Mouse (Mus musculus) limb, embryonic 13.5 days (tissue): ENCODE results near the gene Flcn. TPM values are rescaled to one million over a fixed set of nuclear protein-coding genes. Genes with fewer than 3 reads are reported as not detected.
"Not testable (repeated sequence)": the region's sequence is repeated elsewhere in the genome, so short reads cannot be mapped to it uniquely, and the experiment has no call there.

ENCODE experiments used
- ATAC-seq: fragments of 200-750 bp; cut with Nextera tagmentation; 2 replicates; pipeline ENCODE4 v1.8.0; 2017; ENCODE audit warnings: low read depth, moderate number of reproducible peaks, moderate TSS enrichment; ENCODE audit not compliant: low FRiP score
- H3K27ac ChIP-seq: fragments of 300-500 bp; sonication (generic); 2 replicates; pipeline ENCODE4 v1.5.1; 2015; ENCODE audit warnings: inconsistent platforms, mild to moderate bottlenecking, moderate library complexity
- H3K27me3 ChIP-seq: fragments of 300-500 bp; sonication (generic); 2 replicates; pipeline ENCODE4 v1.6.1; 2015; ENCODE audit warnings: mild to moderate bottlenecking, inconsistent platforms
- H3K36me3 ChIP-seq: fragments of 300-500 bp; sonication (generic); 2 replicates; pipeline ENCODE4 v1.6.1; 2015; ENCODE audit warnings: inconsistent platforms, mild to moderate bottlenecking, moderate library complexity
- H3K4me1 ChIP-seq: fragments of 300-500 bp; sonication (generic); 2 replicates; pipeline ENCODE4 v1.6.1; 2015; ENCODE audit warnings: inconsistent platforms
- H3K4me2 ChIP-seq: fragments of 300-500 bp; sonication (generic); replicated peaks from 2 replicates; pipeline ENCODE4 v1.6.1; 2015; ENCODE audit warnings: inconsistent platforms, mild to moderate bottlenecking, moderate library complexity
- H3K4me3 ChIP-seq: fragments of 300-500 bp; sonication (generic); 2 replicates; pipeline ENCODE4 v1.5.1; 2015; ENCODE audit warnings: moderate library complexity, mild to moderate bottlenecking, inconsistent platforms
- H3K9ac ChIP-seq: fragments of 300-500 bp; sonication (generic); 2 replicates; pipeline ENCODE4 v1.6.1; 2015; ENCODE audit warnings: mild to moderate bottlenecking, inconsistent platforms
- H3K9me3 ChIP-seq: fragments of 300-500 bp; sonication (generic); 2 replicates; pipeline ENCODE4 v1.6.1; 2016; ENCODE audit warnings: inconsistent platforms
- WGBS: fragments of 180-500 bp; shearing (Covaris S2); methylation state at CpG from one replicate; pipeline ENCODE4 v1.1.7; 2015; 5-methylcytosine and 5-hydroxymethylcytosine counted together
- polyA plus RNA-seq: library from polyadenylated mRNA; unstranded; fragments of >200 nt; fragmentation: Nextera tagmentation; extraction: Ambion mirVana; gene quantifications from 2 replicates; pipeline ENCODE4 v1.2.1, GENCODE M21; 2015

The Flcn gene
- 38.4 and 40.8 TPM in 2 replicates for polyA plus RNA-seq

DNA sequence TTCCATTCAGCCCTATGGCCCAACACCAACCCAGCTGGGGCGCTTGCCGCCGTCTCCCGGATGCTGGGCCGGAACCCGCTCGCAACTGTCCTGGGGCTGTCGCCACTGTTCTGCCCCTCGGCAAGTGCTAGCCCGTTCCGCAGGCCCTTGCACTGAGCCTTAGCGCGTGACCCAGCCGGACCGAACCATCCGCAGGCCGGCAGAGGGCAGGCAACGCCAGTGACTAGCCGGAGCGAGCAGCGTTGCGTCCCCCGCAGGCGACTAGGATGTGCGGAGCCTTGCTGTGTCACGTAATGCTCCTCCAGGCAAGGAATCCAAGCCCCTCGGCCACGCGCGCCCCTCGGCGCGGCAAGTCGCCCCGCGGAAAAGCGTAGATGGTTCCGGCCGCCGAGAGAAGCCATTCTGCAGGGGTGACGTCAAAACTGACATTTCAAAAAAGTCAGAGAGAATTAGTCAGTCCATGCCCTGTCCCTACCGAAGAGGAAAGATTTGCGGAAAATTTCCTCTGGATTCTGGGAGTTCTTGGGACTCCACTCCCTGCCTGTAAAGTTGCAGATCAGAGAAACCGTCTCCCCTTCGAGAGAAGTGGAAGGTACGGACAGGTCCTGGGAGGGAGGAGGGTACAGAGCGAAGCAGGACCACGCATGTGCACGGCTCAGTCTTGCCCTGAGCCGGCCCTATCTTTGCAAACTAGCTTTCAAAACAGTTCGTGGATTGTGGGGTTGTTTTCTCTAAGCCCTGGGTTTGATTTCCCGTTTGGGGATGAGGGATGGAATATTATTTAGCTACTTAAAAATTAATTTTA is at the start of gene Flcn:
Gene Flcn, minus strand, starts transcription at position 347 of the 805 bp plus-strand sequence.
- peak; percentile 93 for ATAC-seq
- under 1% methylated on average over 52 of the region's 52 CpGs for WGBS
- Histone ChIP-seq H3K9ac (peak within 1 kb of the TSS; percentile 91), H3K27ac (peak within 1 kb of the TSS; percentile 98), H3K4me1 (peaks cover 21% of the 10 kb centered on the region), H3K36me3 (peaks cover 31% of the 10 kb centered on the region), H3K4me2 (peak within 1 kb of the TSS; percentile 83), H3K4me3 (peak within 1 kb of the TSS; percentile 63), H3K27me3 (no peaks in the 10 kb centered on the region), H3K9me3 (no peaks in the 10 kb centered on the region)

DNA sequence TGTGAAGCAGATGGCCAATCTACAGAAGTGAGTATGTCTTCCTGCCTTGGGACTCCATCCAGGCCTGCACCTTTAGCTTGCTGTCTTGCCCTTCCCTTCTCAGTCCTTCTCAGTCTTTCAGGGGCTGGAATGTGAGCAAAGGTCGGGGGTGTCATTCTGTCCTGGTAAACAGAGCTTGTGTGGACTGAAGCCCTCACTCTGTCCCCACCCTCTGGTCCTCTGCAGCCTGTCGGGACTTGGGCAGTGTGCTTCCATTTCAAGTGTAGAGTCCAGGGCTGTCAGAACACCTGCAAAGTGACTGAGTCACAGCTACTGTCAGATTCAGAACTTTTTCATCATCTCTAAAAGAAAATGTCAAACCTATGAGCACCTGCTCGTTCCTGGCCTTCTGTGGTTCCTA is 43.0 kb upstream of the Flcn start:
- peaks cover 22% of the 10 kb centered on the region for H3K36me3 ChIP-seq
- peaks cover 11% of the 10 kb centered on the region for H3K4me1 ChIP-seq
- H3K9ac ChIP-seq, result no peak overlapping the region
- no peak overlapping the region for H3K4me3 ChIP-seq
- no peak overlapping the region for H3K27ac ChIP-seq
- H3K9me3 ChIP-seq, result no peaks in the 10 kb centered on the region
- H3K27me3 ChIP-seq, result no peaks in the 10 kb centered on the region
- no peak overlapping the region for H3K4me2 ChIP-seq
- no peak for ATAC-seq
- WGBS, result 81% methylated on average over 3 of the region's 3 CpGs

- peak; percentile 85 for ATAC-seq
These were observed 38.4 kb upstream of the Flcn start for GRCm38 (mm10) chr11:59847891-59848884.

GRCm38 (mm10) chr11:59847131-59847530 is 37.3 kb upstream of the Flcn start:
- Histone ChIP-seq H3K4me2 (peak overlapping the region; percentile 75), H3K9ac (no peak overlapping the region), H3K4me1 (peaks cover 26% of the 10 kb centered on the region), H3K9me3 (no peaks in the 10 kb centered on the region), H3K27me3 (no peaks in the 10 kb centered on the region), H3K36me3 (peaks cover 8% of the 10 kb centered on the region), H3K27ac (no peak overlapping the region), H3K4me3 (peak overlapping the region; percentile 79)
- no peak for ATAC-seq
- 12% methylated on average over 2 of the region's 2 CpGs for WGBS

More at GRCm38 (mm10) chr11:59847891-59848884, 38.4 kb upstream of the Flcn start:
- under 1% methylated on average over 59 of the region's 69 CpGs for WGBS
- no peaks in the 10 kb centered on the region for H3K27me3 ChIP-seq
- peak overlapping the region; percentile 94 for H3K9ac ChIP-seq
- H3K36me3 ChIP-seq, result peaks cover 8% of the 10 kb centered on the region
- peaks cover 26% of the 10 kb centered on the region for H3K4me1 ChIP-seq
- no peaks in the 10 kb centered on the region for H3K9me3 ChIP-seq
- peak overlapping the region; percentile 83 for H3K27ac ChIP-seq
- H3K4me2 ChIP-seq, result peak overlapping the region; percentile 75
- H3K4me3 ChIP-seq, result peak overlapping the region; percentile 79

DNA sequence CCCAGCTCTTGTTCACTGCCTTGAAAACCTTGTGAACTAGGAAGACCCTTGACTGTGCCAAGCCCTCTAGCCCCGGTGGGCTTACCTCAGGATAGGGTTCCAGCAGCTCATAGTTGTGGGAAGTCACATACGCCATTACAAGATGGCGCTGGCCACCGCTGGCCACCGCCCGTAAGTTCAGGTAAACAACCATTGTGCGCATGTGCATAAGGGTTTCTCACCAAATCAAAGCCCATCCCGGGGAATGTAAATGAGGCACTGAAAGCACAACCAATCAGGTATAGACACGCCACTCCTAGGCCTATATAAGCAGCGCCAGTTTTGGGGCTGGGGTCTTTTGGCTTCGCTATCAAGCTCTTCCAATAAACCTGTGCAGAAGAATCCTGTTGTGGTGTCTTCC is 36.5 kb upstream of the Flcn start:
- Histone ChIP-seq H3K4me2 (no peak overlapping the region), H3K9me3 (no peaks in the 10 kb centered on the region), H3K9ac (no peak overlapping the region), H3K4me1 (peaks cover 26% of the 10 kb centered on the region), H3K27ac (no peak overlapping the region), H3K36me3 (peaks cover 8% of the 10 kb centered on the region), H3K27me3 (no peaks in the 10 kb centered on the region), H3K4me3 (no peak overlapping the region)
- ATAC-seq, result no peak
- WGBS, result 93% methylated on average over 11 of the region's 11 CpGs

GRCm38 (mm10) chr11:59839459-59840126 is 29.8 kb upstream of the Flcn start, which contains the start of gene Cops3:
TSS of gene Cops3 (minus strand) at chr11:59839838.
- Histone ChIP-seq H3K4me2 (peak within 1 kb of the TSS; percentile 67), H3K4me3 (peak within 1 kb of the TSS; percentile 95), H3K27ac (peak within 1 kb of the TSS; percentile 98), H3K9ac (peak within 1 kb of the TSS; percentile 96), H3K9me3 (no peaks in the 10 kb centered on the region), H3K27me3 (no peaks in the 10 kb centered on the region), H3K4me1 (peaks cover 26% of the 10 kb centered on the region), H3K36me3 (peaks cover 23% of the 10 kb centered on the region)
- ATAC-seq, result peak; percentile 97
- WGBS, result under 1% methylated on average over 43 of the region's 43 CpGs

DNA sequence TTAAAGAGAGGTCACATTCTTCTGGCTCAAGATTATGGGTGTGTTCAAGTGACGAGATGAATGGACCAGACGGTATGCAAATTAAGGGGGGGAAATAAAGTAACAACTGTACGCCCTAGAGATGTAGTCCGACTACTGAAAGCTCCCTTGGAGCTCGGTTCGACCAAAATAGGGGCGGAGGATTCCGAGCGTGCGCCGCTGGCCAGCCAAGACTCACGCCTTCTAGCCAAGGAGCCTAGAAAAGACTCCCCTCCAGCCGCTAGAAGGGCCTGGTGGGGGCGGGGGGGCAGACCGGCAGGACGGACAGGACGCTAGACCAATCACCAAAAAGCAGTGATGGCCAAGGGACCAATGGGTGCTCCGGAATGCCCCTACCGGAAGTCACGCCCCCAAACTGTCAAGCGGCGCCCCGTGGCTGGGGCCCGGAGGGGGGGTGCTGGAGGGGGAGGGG is 29.2 kb upstream of the Flcn start, which contains the start of gene Nt5m:
Gene Nt5m, plus strand, starts transcription at position 440 of the 451 bp plus-strand sequence.
- Histone ChIP-seq H3K36me3 (peaks cover 27% of the 10 kb centered on the region), H3K4me1 (peaks cover 26% of the 10 kb centered on the region), H3K9me3 (no peaks in the 10 kb centered on the region), H3K9ac (peak within 1 kb of the TSS; percentile 96), H3K4me3 (peak within 1 kb of the TSS; percentile 95), H3K27ac (peak within 1 kb of the TSS; percentile 98), H3K4me2 (peak within 1 kb of the TSS; percentile 67), H3K27me3 (no peaks in the 10 kb centered on the region)
- under 1% methylated on average over 24 of the region's 24 CpGs for WGBS
- peak; percentile 96 for ATAC-seq

GRCm38 (mm10) chr11:59838426-59838825 is 28.6 kb upstream of the Flcn start:
- peaks cover 33% of the 10 kb centered on the region for H3K36me3 ChIP-seq
- peak overlapping the region; percentile 96 for H3K9ac ChIP-seq
- WGBS, result 60% methylated on average over 4 of the region's 4 CpGs
- H3K27ac ChIP-seq, result no peak overlapping the region
- H3K4me3 ChIP-seq, result peak overlapping the region; percentile 95
- peak overlapping the region; percentile 67 for H3K4me2 ChIP-seq
- ATAC-seq, result no peak
- H3K4me1 ChIP-seq, result peaks cover 22% of the 10 kb centered on the region
- no peaks in the 10 kb centered on the region for H3K27me3 ChIP-seq
- no peaks in the 10 kb centered on the region for H3K9me3 ChIP-seq

DNA sequence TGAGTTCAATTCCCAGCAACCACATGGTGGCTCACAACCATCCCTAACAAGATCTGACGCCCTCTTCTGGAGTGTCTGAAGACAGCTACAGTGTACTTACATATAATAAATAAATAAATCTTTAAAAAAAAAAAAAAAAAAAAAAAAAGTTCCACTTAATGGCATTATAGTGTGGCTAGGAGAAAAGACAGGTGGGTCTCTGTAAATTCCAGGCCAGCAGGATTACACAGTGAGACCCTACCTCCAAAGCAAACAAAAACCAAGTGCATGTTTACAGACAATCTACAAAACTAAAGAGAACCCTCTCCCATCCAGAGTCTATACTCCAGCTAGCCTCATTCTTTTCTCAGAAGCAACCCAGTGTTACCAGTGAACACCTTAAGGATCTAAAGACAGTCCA is 28.0 kb upstream of the Flcn start:
- not testable (repeated sequence) for ATAC-seq, H3K27me3 ChIP-seq, H3K27ac ChIP-seq, H3K9me3 ChIP-seq
- Histone ChIP-seq H3K9ac (peak overlapping the region; percentile 96; the same call in 1 of the 2 replicates), H3K4me1 (peaks cover 21% of the 10 kb centered on the region), H3K4me3 (peak overlapping the region; percentile 95; the same call in 1 of the 2 replicates), H3K36me3 (peaks cover 37% of the 10 kb centered on the region), H3K4me2 (peak overlapping the region; percentile 67)
- WGBS, result no CpG with 5 or more reads among the region's 1 CpGs

DNA sequence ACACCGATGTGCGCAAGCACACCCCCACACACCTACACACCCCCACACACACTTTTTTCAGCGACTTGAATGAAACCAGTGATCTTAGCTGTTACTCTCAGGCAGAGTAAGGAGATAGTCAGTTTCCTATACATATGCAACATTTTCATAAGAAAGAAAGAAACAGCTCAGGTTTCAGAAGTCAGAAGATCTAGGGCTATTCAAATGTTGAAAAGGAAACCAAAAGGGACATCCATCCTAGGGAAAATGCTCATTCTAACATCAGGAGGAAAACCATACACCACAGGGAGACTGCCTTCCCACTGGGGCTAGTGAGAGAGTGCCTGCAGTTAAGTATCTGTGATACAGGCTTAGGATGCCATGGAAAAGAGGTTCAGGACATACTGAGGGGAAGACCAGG is 11.8 kb upstream of the Flcn start:
- 94% methylated on average over 3 of the region's 3 CpGs for WGBS
- H3K4me3 ChIP-seq, result no peak overlapping the region
- H3K36me3 ChIP-seq, result peaks cover 97% of the 10 kb centered on the region
- no peaks in the 10 kb centered on the region for H3K4me1 ChIP-seq
- no peaks in the 10 kb centered on the region for H3K27me3 ChIP-seq
- no peak for ATAC-seq
- H3K9me3 ChIP-seq, result no peaks in the 10 kb centered on the region
- H3K27ac ChIP-seq, result no peak overlapping the region
- H3K4me2 ChIP-seq, result no peak overlapping the region
- H3K9ac ChIP-seq, result no peak overlapping the region

GRCm38 (mm10) chr11:59817916-59818315 is 8.1 kb upstream of the Flcn start:
- Histone ChIP-seq H3K27me3 (no peaks in the 10 kb centered on the region), H3K27ac (no peak overlapping the region), H3K4me3 (no peak overlapping the region), H3K4me2 (no peak overlapping the region), H3K9me3 (no peaks in the 10 kb centered on the region), H3K9ac (no peak overlapping the region), H3K4me1 (no peaks in the 10 kb centered on the region), H3K36me3 (peaks cover 75% of the 10 kb centered on the region)
- no peak for ATAC-seq
- 96% methylated on average over 3 of the region's 3 CpGs for WGBS
